8 mouse cellular contexts compared by ENCODE assay signal in genomic region chrX:151521786-151522522, GRCm38 (mm10). TPM values are rescaled to one million over a fixed set of nuclear protein-coding genes. Genes with fewer than 3 reads are reported as not detected.
DNase-seq lines count a peak whose midpoint lies in the region; ATAC-seq and TF ChIP-seq lines count a peak whose summit lies in the region.

No protein-coding gene starts in this region.

- WGBS in hindbrain, embryonic 10.5 days: 21% methylated on average over 25 of the region's 25 CpGs
- WGBS in limb, embryonic 11.5 days: 18% methylated on average over 25 of the region's 25 CpGs
- 19% methylated on average over 25 of the region's 25 CpGs for WGBS in midbrain, embryonic 10.5 days

- H3K27me3 ChIP-seq in hindbrain, embryonic 10.5 days (ENCODE audit: insufficient read depth, poor library complexity, severe bottlenecking): peaks cover 9% of the 10 kb centered on the region; the same call in 1 of the 2 replicates
- H3K27me3 ChIP-seq in limb, embryonic 11.5 days (ENCODE audit: control insufficient read depth, insufficient read depth, low read length): 0 out of 2 replicates have a peak, but pooled peaks cover 3% of the 10 kb centered on the region
- peaks cover 23% of the 10 kb centered on the region for H3K27me3 ChIP-seq in midbrain, embryonic 10.5 days (ENCODE audit: low read depth, poor library complexity, severe bottlenecking)

- peak overlapping the region; percentile 67; the same call in 1 of the 2 replicates for H3K9ac ChIP-seq in limb, embryonic 11.5 days (ENCODE audit: low read length)

- peak; percentile 43 for TF ChIP-seq POLR2A in embryonic fibroblast, embryonic 13.5 days (IDR thresholded peaks at IDR 0.05; ENCODE audit: low read depth, low read length)

- H3K9me3 ChIP-seq in hindbrain, embryonic 10.5 days: no peaks in the 10 kb centered on the region
- H3K9me3 ChIP-seq in limb, embryonic 11.5 days (ENCODE audit: control insufficient read depth, low read length): no peaks in the 10 kb centered on the region
- H3K9me3 ChIP-seq in midbrain, embryonic 10.5 days (replicated peaks): no peaks in the 10 kb centered on the region

- no peak for ATAC-seq in limb, embryonic 11.5 days (ENCODE audit: insufficient number of reproducible peaks, low FRiP score, low TSS enrichment, low read depth)

- H3K4me3 ChIP-seq in layer of hippocampus, adult 2 months: peak overlapping the region; percentile 69
- H3K4me3 ChIP-seq in embryonic fibroblast, embryonic 13.5 days (ENCODE audit: insufficient read depth, low read length): peak overlapping the region; percentile 76
- peak overlapping the region; percentile 63 for H3K4me3 ChIP-seq in hindbrain, embryonic 10.5 days
- peak overlapping the region; percentile 40 for H3K4me3 ChIP-seq in limb, embryonic 11.5 days (ENCODE audit: low read depth, low read length)
- H3K4me3 ChIP-seq in midbrain, embryonic 10.5 days: peak overlapping the region; percentile 66

- no peak for TF ChIP-seq CTCF in layer of hippocampus, adult 2 months (conservative IDR thresholded peaks at IDR 0.05)
- TF ChIP-seq CTCF in embryonic fibroblast, embryonic 13.5 days (IDR thresholded peaks at IDR 0.05; ENCODE audit: borderline replicate concordance, insufficient read depth, low read length): no peak

- DNase-seq in layer of hippocampus, adult 2 months (ENCODE audit: low spot score in 2 of 2): no peak
- no peak for DNase-seq in layer of hippocampus, adult 9-10 months (ENCODE audit: low spot score)
- DNase-seq in adrenal gland, postnatal 36 days: peak; percentile 38 to 57
- DNase-seq in hindbrain, embryonic 10.5 days (ENCODE audit: low spot score): peak; percentile 9
- DNase-seq in limb, embryonic 11.5 days (ENCODE audit: low spot score): peak; percentile 26
- DNase-seq in midbrain, embryonic 10.5 days (ENCODE audit: low spot score): peak; percentile 16
- DNase-seq in testis, postnatal 14 days (ENCODE audit: low spot score): peak; percentile 40

- peak overlapping the region; percentile 98; the same call in 1 of the 2 replicates for H3K27ac ChIP-seq in layer of hippocampus, adult 2 months
- H3K27ac ChIP-seq in embryonic fibroblast, embryonic 13.5 days (ENCODE audit: insufficient read depth, low read length): 0 out of 2 replicates have a peak overlapping the region, but pooled peaks have one; percentile 34
- H3K27ac ChIP-seq in hindbrain, embryonic 10.5 days: peak overlapping the region; percentile 95
- H3K27ac ChIP-seq in limb, embryonic 11.5 days (replicated peaks; ENCODE audit: low read depth, low read length): no peak overlapping the region
- H3K27ac ChIP-seq in midbrain, embryonic 10.5 days (replicated peaks): peak overlapping the region; percentile 95

- peak overlapping the region; percentile 58 for H3K4me2 ChIP-seq in limb, embryonic 11.5 days (ENCODE audit: low read depth, severe bottlenecking)

- peaks cover 10% of the 10 kb centered on the region; the same call in 1 of the 2 replicates for H3K36me3 ChIP-seq in hindbrain, embryonic 10.5 days
- H3K36me3 ChIP-seq in limb, embryonic 11.5 days (ENCODE audit: control insufficient read depth, insufficient read depth, low read length): no peaks in the 10 kb centered on the region
- H3K36me3 ChIP-seq in midbrain, embryonic 10.5 days: peaks cover 12% of the 10 kb centered on the region; the same call in 1 of the 2 replicates

- no peaks in the 10 kb centered on the region for H3K4me1 ChIP-seq in embryonic fibroblast, embryonic 13.5 days (ENCODE audit: control insufficient read depth, insufficient read depth, low read length)
- H3K4me1 ChIP-seq in hindbrain, embryonic 10.5 days (replicated peaks): peaks cover 4% of the 10 kb centered on the region; the same call in 1 of the 2 replicates
- H3K4me1 ChIP-seq in limb, embryonic 11.5 days (ENCODE audit: control insufficient read depth, insufficient read depth, low read length): no peaks in the 10 kb centered on the region
- peaks cover 6% of the 10 kb centered on the region for H3K4me1 ChIP-seq in midbrain, embryonic 10.5 days

RNA-seq across cellular contexts. Expression of gene Phf8, which starts 1.5 kb away (rescaled TPM):
- 10 to 100 TPM; 31.9 to 33.0 TPM for total RNA-seq in layer of hippocampus, adult 2 months (2021)
- 10 to 100 TPM; 26.5 to 29.9 TPM for total RNA-seq in adrenal gland, postnatal 36 days (2021)
- polyA plus RNA-seq in embryonic fibroblast, embryonic 13.5 days (2011; ENCODE audit: insufficient read length, low read depth, missing spikeins): 18.4 and 24.1 TPM in 2 replicates
- 21.3 and 23.1 TPM in 2 replicates for polyA plus RNA-seq in hindbrain, embryonic 10.5 days (2016; fragmentation: Nextera tagmentation; extraction: Ambion mirVana)
- 21.0 and 23.9 TPM in 2 replicates for polyA plus RNA-seq in limb, embryonic 11.5 days (2014; fragmentation: Nextera tagmentation; extraction: Ambion mirVana)
- 23.1 and 25.5 TPM in 2 replicates for polyA plus RNA-seq in midbrain, embryonic 10.5 days (2016; fragmentation: Nextera tagmentation; extraction: Ambion mirVana)

Comparison
In these comparisons a context has a peak if more than half of its experiments do, and no peak if none do; other contexts are left out.
1. DNase-seq: peak in adrenal gland, postnatal 36 days (2 of 2), hindbrain, embryonic 10.5 days (single experiment), limb, embryonic 11.5 days (single experiment), midbrain, embryonic 10.5 days (single experiment) and testis, postnatal 14 days (single experiment); none in layer of hippocampus, adult 2 months (0 of 2) and layer of hippocampus, adult 9-10 months (single experiment).
2. Peak in every context shown above with its lines, with median percentiles within 50 percentile points of each other: H3K4me3 ChIP-seq.